Comparison of ENCODE assay signal across 10 mouse cellular contexts in the genomic region with DNA sequence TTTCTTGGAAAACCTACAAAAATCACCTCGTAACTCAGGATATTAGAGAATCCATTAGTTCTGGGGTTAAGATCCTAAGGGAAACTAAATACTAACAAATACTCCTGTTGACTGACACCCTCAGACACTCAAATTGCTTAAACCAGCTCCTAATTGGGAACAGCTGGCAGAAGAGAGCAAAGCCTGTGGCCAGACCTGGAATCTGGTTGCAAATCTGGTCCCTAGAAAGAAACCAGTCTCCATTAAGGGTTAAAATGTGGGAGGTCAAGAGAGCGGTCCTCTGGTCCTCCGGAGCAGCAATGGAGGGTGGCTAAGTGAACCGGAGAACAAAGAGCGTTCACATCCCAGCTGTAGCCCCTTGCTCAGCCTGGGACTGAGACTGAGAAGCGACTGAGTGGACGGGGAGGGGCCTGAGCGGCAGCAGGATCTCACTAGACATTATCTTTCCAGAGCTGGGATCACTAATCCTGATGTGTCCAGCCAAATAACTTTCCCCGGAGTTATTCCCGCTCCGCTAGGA. TPM values are rescaled to one million over a fixed set of nuclear protein-coding genes. Genes with fewer than 3 reads are reported as not detected.
DNase-seq lines count a peak whose midpoint lies in the region; ATAC-seq lines count a peak whose summit lies in the region.
"Had no signal": no experiment of that assay in that cellular context is flagged by ENCODE, and none has a peak within 500 bp of the region (broad histone marks: within the 10 kb centered on the region; RNA-seq: fewer than 3 reads in every experiment).

No protein-coding gene starts in this region.

- H3K4me2 ChIP-seq in heart, embryonic 13.5 days = peak overlapping the region; percentile 42
- peak overlapping the region; percentile 16 for H3K4me2 ChIP-seq in hindbrain, embryonic 15.5 days
- peak overlapping the region; percentile 30; the same call in 1 of the 2 replicates for H3K4me2 ChIP-seq in neural tube, embryonic 12.5 days (replicated peaks)
- H3K4me2 ChIP-seq: liver, embryonic 13.5 days had no signal

- peak overlapping the region; percentile 12; the same call in 1 of the 2 replicates for H3K4me3 ChIP-seq in heart, embryonic 13.5 days
- no peak overlapping the region for H3K4me3 ChIP-seq in hindbrain, embryonic 15.5 days
- no peak overlapping the region for H3K4me3 ChIP-seq in neural tube, embryonic 12.5 days
- H3K4me3 ChIP-seq: liver, embryonic 13.5 days had no signal

- no peak for DNase-seq in heart, adult 8-10 months (ENCODE audit: low spot score)
- DNase-seq in embryo, embryonic 11 days = peak; percentile 87
- no peak for DNase-seq in testis, postnatal 14 days (ENCODE audit: low spot score)
- no peak for DNase-seq in cerebellum, postnatal 14 days
- no peak for DNase-seq in left cerebral cortex, postnatal 10 days (ENCODE audit: extremely low spot score in 1 of 2, low spot score in 2 of 2)
- DNase-seq: liver, embryonic 13.5 days had no signal

- peak overlapping the region; percentile 20 for H3K9ac ChIP-seq in heart, embryonic 13.5 days
- H3K9ac ChIP-seq in hindbrain, embryonic 15.5 days = no peak overlapping the region
- H3K9ac ChIP-seq in neural tube, embryonic 12.5 days = 0 out of 2 replicates have a peak overlapping the region, but pooled peaks have one; percentile 1
- H3K9ac ChIP-seq: liver, embryonic 13.5 days had no signal

- H3K4me1 ChIP-seq in heart, embryonic 13.5 days = peaks cover 46% of the 10 kb centered on the region
- H3K4me1 ChIP-seq in hindbrain, embryonic 15.5 days (replicated peaks) = peaks cover 27% of the 10 kb centered on the region
- H3K4me1 ChIP-seq in neural tube, embryonic 12.5 days = peaks cover 17% of the 10 kb centered on the region
- H3K4me1 ChIP-seq: liver, embryonic 13.5 days had no signal

- H3K9me3 ChIP-seq in heart, embryonic 13.5 days = no peaks in the 10 kb centered on the region
- no peaks in the 10 kb centered on the region for H3K9me3 ChIP-seq in hindbrain, embryonic 15.5 days
- H3K9me3 ChIP-seq in neural tube, embryonic 12.5 days = no peaks in the 10 kb centered on the region
- H3K9me3 ChIP-seq: G1E; liver, embryonic 13.5 days had no signal

- H3K27ac ChIP-seq in heart, embryonic 13.5 days (replicated peaks) = peak overlapping the region; percentile 58
- peak overlapping the region; percentile 67; the same call in 1 of the 2 replicates for H3K27ac ChIP-seq in hindbrain, embryonic 15.5 days (replicated peaks)
- H3K27ac ChIP-seq in neural tube, embryonic 12.5 days = no peak overlapping the region
- H3K27ac ChIP-seq: liver, embryonic 13.5 days had no signal

- WGBS in heart, embryonic 13.5 days = 16% methylated on average over 11 of the region's 11 CpGs
- 21% methylated on average over 11 of the region's 11 CpGs for WGBS in hindbrain, embryonic 15.5 days
- WGBS in neural tube, embryonic 12.5 days = 25% methylated on average over 11 of the region's 11 CpGs

- no peaks in the 10 kb centered on the region for H3K27me3 ChIP-seq in heart, embryonic 13.5 days (replicated peaks)
- H3K27me3 ChIP-seq in hindbrain, embryonic 15.5 days = no peaks in the 10 kb centered on the region
- no peaks in the 10 kb centered on the region; the same call in 1 of the 2 replicates for H3K27me3 ChIP-seq in neural tube, embryonic 12.5 days (replicated peaks)

- intact Hi-C loops in left cerebral cortex, postnatal 10 days (cut with DNase I) = no loop called here

- no peaks in the 10 kb centered on the region for H3K36me3 ChIP-seq in heart, embryonic 13.5 days
- H3K36me3 ChIP-seq in hindbrain, embryonic 15.5 days = no peaks in the 10 kb centered on the region
- no peaks in the 10 kb centered on the region for H3K36me3 ChIP-seq in neural tube, embryonic 12.5 days
- H3K36me3 ChIP-seq: G1E; liver, embryonic 13.5 days had no signal

- no peak for ATAC-seq in heart, embryonic 13.5 days (ENCODE audit: extremely low read depth, insufficient number of reproducible peaks, low FRiP score, low TSS enrichment)
- peak; percentile 43 for ATAC-seq in hindbrain, embryonic 15.5 days (ENCODE audit: low FRiP score, low read depth)
- no peak for ATAC-seq in neural tube, embryonic 12.5 days (ENCODE audit: low FRiP score, low read depth)

RNA-seq across cellular contexts. Expression of gene Ptgfrn, which starts 51.4 kb away (rescaled TPM):
- 5.1 and 6.8 TPM in 2 replicates for polyA plus RNA-seq in heart, embryonic 13.5 days (2015; fragmentation: Nextera tagmentation; extraction: Ambion mirVana)
- total RNA-seq in heart, adult 8-10 months (2022) = 10 to 100 TPM; 17.2 to 21.1 (median 19.8) TPM
- polyA plus RNA-seq in hindbrain, embryonic 15.5 days (2015; fragmentation: Nextera tagmentation; extraction: Ambion mirVana) = 2.4 and 2.7 TPM in 2 replicates
- 3.0 and 3.1 TPM in 2 replicates for polyA plus RNA-seq in neural tube, embryonic 12.5 days (2016; fragmentation: Nextera tagmentation; extraction: Ambion mirVana)
- total RNA-seq in left cerebral cortex, postnatal 10 days (2021) = 10 to 100 TPM; 43.3 to 46.2 TPM
- polyA plus RNA-seq: G1E had no signal
